Mouse (Mus musculus): Measurements from ENCODE around the gene Aplp2.

- no peak for TF ChIP-seq CTCF (IDR thresholded peaks at IDR 0.05; ENCODE audit: extremely low read depth, insufficient read depth, insufficient read length, insufficient replicate concordance)
- TF ChIP-seq POLR2A (IDR thresholded peaks at IDR 0.05; ENCODE audit: low read depth, low read length) = no peak
Observed at GRCm38 (mm10) chr9:31235030-31235429, 23.4 kb upstream of the Aplp2 start.

Measured in spleen, adult 2 months (tissue).